Mouse (Mus musculus): ENCODE measurements around the gene Mink1.
"Not testable (repeated sequence)": the region's sequence is repeated elsewhere in the genome, so short reads cannot be mapped to it uniquely, and the experiment has no call there.

- TF ChIP-seq POLR2A (IDR thresholded peaks at IDR 0.05; ENCODE audit: borderline replicate concordance, extremely low read depth, insufficient read depth, insufficient read length, poor library complexity, severe bottlenecking); CTCF (IDR thresholded peaks at IDR 0.05; ENCODE audit: borderline replicate concordance, extremely low read depth, insufficient read depth, insufficient read length): not testable (repeated sequence)
These were observed 7.9 kb downstream of the Mink1 start for GRCm38 (mm10) chr11:70570614-70571013.
